Mouse (Mus musculus): ENCODE measurements around the gene Il12rb1. TPM values are rescaled to one million over a fixed set of nuclear protein-coding genes. Genes with fewer than 3 reads are reported as not detected.
A peak's percentile ranks its signal among the peaks of the same experiment; 100 is the strongest.

Il12rb1 gene
- total RNA-seq, 2 experiments from 2014 or later = 0.80 to 0.83 TPM

DNA sequence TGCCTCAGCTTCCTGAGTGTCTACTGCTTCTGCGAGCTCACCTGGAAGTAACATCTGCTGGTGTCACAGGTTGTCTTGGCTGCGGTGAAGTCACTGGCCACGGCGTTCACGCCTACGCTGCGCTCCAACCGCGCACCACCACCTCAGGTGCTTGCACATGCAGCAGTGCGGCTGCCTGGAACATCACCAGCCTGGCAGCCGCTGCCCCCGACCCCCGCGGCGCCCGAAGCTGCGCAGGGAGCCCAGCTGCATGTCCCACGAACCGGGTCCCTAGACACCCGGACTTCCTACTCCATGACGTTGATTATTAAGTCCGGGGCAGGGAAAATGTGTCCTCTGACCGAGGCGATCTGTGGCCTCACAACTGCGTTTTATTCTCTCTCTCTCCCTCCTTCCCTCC is 34.2 kb downstream of the Il12rb1 start:
- intact Hi-C loops (cut with DNase I) = no loop called here
- no peak for DNase-seq (ENCODE audit: low spot score in 2 of 2)

DNA sequence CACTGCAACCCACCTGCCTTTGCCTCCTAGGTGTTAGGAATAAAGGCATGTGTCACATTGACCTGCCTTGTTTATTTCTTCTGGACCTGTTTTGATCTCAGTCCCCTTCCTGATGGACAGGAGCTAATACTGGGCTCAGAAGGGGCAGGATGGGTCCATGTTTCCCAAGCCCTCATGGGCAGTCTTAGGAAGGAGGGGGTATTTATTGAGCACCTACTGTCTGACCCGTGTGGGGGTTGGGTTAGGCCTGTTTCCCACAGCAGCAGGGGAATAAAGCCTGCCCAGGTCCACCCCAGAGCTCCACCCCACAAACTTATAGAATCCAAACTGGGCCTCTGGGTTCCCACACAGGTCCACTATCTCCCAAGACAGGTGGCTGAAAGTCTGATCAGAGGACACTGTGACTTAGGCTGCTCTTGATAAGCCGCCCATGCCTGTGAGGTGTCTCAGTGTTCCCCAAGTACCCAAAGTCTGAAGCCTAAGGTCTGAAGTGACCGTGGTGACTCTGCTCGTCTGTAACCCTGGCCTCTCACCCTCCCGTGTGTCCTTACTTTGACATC is 35.0 kb downstream of the Il12rb1 start:
- intact Hi-C loops (cut with DNase I) = no loop called here
- DNase-seq (ENCODE audit: low spot score in 2 of 2) = no peak

DNA sequence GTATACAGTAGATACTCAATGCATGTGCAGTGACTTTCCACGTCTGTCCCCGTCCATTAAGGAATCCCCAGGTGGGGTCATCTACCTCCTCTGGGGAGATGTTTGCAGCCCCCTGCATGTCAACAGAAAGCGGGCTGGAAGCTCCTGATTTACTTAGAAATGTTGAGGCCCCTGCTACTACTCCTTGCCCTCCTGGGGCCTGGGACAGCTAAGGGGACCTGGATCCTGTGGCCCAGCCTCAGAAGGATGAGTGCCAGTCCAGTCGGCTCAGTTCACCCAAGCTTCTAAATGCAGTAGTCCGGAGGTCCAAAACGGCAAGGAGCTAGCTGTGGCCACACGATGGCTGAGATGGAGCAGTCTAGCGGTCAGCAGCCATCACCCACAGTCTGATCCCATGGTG is 35.7 kb downstream of the Il12rb1 start:
- DNase-seq (ENCODE audit: low spot score in 2 of 2) = no peak
- intact Hi-C loops (cut with DNase I) = loop anchor here (1.0 kb wide), 1 partner anchor 25 kb away; no protein-coding TSS in a partner anchor

GRCm38 (mm10) chr8:70844523-70844922 is 36.3 kb downstream of the Il12rb1 start:
- intact Hi-C loops (cut with DNase I) = loop anchor here (1.0 kb wide), 1 partner anchor 25 kb away; no protein-coding TSS in a partner anchor

DNA sequence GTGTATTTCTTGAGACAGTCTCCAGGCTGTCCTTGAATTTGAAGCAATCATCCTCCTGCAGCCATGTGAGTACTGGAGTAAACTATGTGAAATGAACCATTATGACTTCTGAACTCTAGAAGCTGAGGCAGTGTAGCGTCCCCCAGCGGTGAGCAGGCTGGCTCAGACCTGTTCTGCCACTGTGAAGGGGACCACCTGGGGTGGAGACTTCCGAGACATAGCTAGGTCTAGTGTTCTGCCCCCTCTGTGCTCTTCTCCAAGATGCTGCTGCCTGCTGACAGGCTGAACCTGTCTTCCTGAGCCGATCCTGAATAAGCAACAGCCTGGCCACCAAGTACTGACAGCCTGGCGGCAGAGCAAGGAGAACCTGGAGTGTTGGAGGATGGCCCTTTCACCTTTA is 36.9 kb downstream of the Il12rb1 start:
- intact Hi-C loops (cut with DNase I) = no loop called here
- no peak for DNase-seq (ENCODE audit: low spot score in 2 of 2)

More at GRCm38 (mm10) chr8:70844523-70844922, 36.3 kb downstream of the Il12rb1 start:
- peak; percentile 82 to 86 for DNase-seq (ENCODE audit: low spot score in 2 of 2)

- no peak for DNase-seq (ENCODE audit: low spot score in 2 of 2)
- intact Hi-C loops (cut with DNase I) = no loop called here
Observed at GRCm38 (mm10) chr8:70846371-70847154, 38.3 kb downstream of the Il12rb1 start.

DNA sequence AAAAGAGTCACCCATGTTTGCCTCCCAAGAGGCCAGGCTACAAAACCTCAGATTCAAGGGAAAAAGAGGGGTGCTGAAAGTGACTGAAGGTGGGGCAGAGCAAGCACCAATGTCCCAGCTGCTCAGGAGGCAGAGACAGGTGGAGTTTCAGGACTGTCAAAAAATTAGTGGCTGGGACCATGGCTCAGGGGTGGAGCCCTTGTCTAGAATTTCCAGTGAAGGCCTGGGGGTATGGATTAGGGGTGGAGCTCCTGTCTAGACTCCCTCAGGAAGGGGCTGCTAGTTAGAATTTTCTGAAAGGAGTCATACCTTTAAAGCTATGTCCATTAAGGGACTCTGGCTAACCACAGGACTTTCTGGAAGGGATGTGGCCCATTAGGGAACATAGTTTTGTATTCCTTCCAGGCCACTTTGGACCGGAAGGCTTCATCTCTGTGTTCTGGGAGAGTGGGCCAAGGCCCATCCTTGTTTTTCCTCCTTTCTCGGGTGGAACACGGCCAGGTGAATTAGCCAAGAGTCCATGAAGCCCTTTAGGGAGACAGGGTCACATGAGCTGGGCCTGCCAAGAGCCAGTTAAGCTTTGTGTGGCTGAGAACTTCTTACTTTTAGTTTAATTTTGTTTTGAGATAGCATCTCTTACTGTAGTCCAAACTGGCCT is 41.2 kb downstream of the Il12rb1 start:
- no peak for DNase-seq (ENCODE audit: low spot score in 2 of 2)
- intact Hi-C loops (cut with DNase I) = no loop called here

GRCm38 (mm10) chr8:70850132-70850845 is 42.0 kb downstream of the Il12rb1 start:
- no peak for DNase-seq (ENCODE audit: low spot score in 2 of 2)
- intact Hi-C loops (cut with DNase I) = no loop called here

- intact Hi-C loops (cut with DNase I) = no loop called here
- DNase-seq (ENCODE audit: low spot score in 2 of 2) = no peak
Observed at GRCm38 (mm10) chr8:70850947-70851346, 42.7 kb downstream of the Il12rb1 start.

GRCm38 (mm10) chr8:70851837-70852236 is 43.6 kb downstream of the Il12rb1 start:
- DNase-seq (ENCODE audit: low spot score in 2 of 2) = no peak
- intact Hi-C loops (cut with DNase I) = no loop called here

DNA sequence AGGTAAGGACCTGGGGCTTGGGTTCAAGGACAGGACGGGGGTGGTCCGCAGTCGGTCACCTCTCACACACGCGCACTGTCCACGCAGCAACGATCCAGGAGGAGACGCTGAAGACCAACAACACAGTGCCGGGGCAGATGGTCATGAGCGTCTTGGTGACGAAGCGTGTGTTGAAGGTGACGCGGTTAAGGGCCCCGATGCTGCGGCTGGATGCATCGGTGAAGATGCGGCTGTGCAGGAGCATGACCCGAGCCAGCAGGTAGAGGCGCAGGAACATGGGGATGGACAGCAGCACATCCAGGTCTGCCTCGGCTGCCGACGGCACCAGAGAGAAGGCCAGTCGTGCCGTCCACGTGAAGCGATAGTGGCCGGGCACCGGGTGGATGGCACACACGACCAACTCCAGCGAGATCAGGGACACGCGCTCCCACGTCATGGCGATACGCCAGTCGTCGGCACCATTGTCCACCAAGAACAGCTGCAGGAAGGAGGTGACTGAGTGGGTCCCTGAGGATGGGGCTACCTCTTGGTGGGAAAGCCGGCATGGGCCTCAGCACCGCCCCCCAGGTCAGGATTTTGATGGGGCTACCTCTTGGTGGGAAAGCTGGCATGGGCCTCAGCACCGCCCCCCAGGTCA is 44.5 kb downstream of the Il12rb1 start:
- intact Hi-C loops (cut with DNase I) = no loop called here
- DNase-seq (ENCODE audit: low spot score in 2 of 2) = no peak

- intact Hi-C loops (cut with DNase I) = no loop called here
- no peak for DNase-seq (ENCODE audit: low spot score in 2 of 2)
Observed at GRCm38 (mm10) chr8:70853863-70854262, 45.6 kb downstream of the Il12rb1 start.

GRCm38 (mm10) chr8:70856028-70856427 is 47.8 kb downstream of the Il12rb1 start:
- intact Hi-C loops (cut with DNase I) = no loop called here

GRCm38 (mm10) chr8:70856541-70857197 is 48.4 kb downstream of the Il12rb1 start:
- peak; percentile 76 to 85 for DNase-seq (ENCODE audit: low spot score in 2 of 2)
- intact Hi-C loops (cut with DNase I) = no loop called here

More at GRCm38 (mm10) chr8:70856028-70856427, 47.8 kb downstream of the Il12rb1 start:
- DNase-seq (ENCODE audit: low spot score in 2 of 2) = no peak

GRCm38 (mm10) chr8:70857516-70857915 is 49.3 kb downstream of the Il12rb1 start:
- intact Hi-C loops (cut with DNase I) = no loop called here
- no peak for DNase-seq (ENCODE audit: low spot score in 2 of 2)

DNA sequence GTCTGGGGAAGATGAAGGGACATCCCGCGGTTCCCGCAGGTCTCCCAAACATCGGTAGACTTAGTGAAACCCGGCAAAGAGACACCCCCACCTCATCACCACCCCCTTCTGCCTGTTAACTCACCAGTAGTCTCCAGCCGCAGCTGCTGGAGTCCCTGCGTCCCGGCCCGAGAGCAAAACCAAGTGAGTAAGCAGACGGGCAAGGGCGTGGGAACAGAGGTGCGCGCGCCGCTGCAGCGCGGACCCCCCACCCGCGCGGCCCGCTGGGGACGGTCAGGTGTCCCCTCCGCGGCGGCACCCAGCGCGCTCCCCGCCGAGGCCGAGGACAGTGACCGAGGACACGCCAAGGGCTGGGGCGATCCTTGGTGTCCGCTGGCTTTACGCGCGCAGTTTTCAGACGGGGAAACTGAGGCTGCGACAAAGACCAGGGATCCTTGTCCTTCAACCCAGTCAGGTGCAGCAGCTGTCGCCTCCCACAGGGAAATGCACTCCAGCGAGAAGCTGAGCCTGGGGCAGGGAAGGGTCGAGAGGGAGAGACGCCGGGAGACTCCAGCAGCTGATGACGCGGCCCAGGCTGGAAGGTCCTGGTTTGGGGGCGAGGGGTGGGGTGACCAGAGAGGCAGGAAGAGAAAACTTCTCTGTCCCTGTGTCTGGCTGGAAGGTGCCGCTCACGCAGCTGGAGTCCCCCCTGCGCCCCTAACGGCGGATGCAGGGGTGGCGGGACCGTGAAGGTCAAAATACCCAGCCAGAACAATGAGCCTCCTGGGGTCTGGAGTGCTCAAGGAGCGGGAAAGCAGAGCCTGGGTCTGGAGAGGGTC is 54.8 kb downstream of the Il12rb1 start, which contains the start of gene Kcnn1:
Kcnn1 (minus strand) TSS at position 435 of the 818 bp plus-strand sequence.
- intact Hi-C loops (cut with DNase I) = no loop called here

DNA sequence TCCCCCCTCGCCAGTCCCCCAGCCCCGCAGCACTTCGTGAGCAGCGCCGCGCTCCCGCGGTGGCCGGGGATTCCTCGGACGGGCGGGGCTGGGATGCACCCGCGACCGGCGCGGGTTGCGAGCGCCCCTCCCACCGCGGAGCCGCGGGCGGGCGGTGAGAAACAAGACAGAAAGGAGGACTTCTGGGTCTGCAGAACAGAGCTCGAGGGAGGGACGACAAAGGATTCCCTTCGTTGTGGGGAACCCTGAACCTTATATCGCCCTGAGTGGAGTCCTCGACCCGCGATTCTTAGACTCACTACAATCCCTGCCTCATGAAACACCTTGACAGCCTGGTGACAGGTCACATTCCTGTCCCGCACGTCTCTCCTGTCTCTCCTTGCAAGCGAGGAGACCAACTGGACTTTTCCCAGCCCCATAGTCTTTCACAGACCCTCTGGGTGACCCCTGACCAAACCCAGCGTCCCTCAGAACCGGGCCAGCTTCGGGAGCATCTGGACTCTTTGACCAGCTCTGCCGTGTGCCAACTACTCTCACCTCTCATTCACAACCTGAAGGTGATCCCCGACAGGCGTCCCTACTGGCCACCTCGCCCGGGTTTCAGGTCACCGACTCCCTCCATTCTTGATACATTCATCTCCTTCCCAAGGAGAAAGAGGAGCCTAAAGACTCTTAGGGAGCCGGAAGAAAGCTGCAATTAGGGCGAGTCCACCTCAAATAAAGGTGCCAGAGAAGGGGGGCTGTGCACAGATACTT is 55.9 kb downstream of the Il12rb1 start:
- DNase-seq (ENCODE audit: low spot score in 2 of 2) = peak in 1 of 2 experiments; percentile 33
- intact Hi-C loops (cut with DNase I) = loop anchor here (2.0 kb wide), 1 partner anchor 103 kb away; the partner anchor contains the start of gene Mpv17l2

More for the DNA sequence above, 54.8 kb downstream of the Il12rb1 start, which contains the start of gene Kcnn1:
- no peak for DNase-seq (ENCODE audit: low spot score in 2 of 2)

All from left cerebral cortex, postnatal 25 days (tissue).